Comparison of ENCODE assay signal across 8 mouse cellular contexts in the genomic region with DNA sequence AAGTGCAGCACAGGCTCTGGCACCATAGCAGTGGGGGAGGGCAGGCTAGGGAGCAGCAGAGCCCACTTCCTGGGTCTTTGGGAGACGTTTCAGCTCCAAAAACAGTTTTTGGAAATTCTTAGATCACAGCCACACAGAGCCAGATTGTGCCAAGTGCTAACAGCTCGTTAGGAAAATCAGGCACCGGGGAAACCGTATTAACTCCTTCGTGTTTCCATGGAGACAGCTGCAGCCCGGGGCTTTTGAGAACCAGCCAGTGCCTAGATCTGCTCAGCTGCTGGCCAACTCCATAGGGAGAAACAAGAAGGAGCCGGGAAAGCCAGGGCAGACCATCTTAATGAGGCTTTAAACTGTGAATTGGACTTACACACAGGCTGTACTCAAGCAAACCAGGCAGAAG. TPM values are rescaled to one million over a fixed set of nuclear protein-coding genes. Genes with fewer than 3 reads are reported as not detected.
A peak's percentile ranks its signal among the peaks of the same experiment; 100 is the strongest.
DNase-seq lines count a peak whose midpoint lies in the region; ATAC-seq lines count a peak whose summit lies in the region.

No protein-coding gene starts in this region.

- H3K4me3 ChIP-seq in embryonic facial prominence, embryonic 10.5 days = no peak overlapping the region
- no peak overlapping the region for H3K4me3 ChIP-seq in neural tube, embryonic 15.5 days (replicated peaks)
- H3K4me3 ChIP-seq in intestine, embryonic 15.5 days (replicated peaks) = no peak overlapping the region

- peak overlapping the region; percentile 37 for H3K4me2 ChIP-seq in neural tube, embryonic 15.5 days
- no peak overlapping the region for H3K4me2 ChIP-seq in intestine, embryonic 15.5 days (replicated peaks)

- 9% methylated on average over 7 of the region's 7 CpGs for WGBS in embryonic facial prominence, embryonic 10.5 days
- WGBS in neural tube, embryonic 15.5 days = 7% methylated on average over 7 of the region's 7 CpGs
- WGBS in intestine, embryonic 15.5 days = 26% methylated on average over 7 of the region's 7 CpGs

- H3K9me3 ChIP-seq in embryonic facial prominence, embryonic 10.5 days = no peaks in the 10 kb centered on the region
- H3K9me3 ChIP-seq in neural tube, embryonic 15.5 days (replicated peaks) = no peaks in the 10 kb centered on the region
- no peaks in the 10 kb centered on the region for H3K9me3 ChIP-seq in intestine, embryonic 15.5 days

- peaks cover 25% of the 10 kb centered on the region for H3K4me1 ChIP-seq in embryonic facial prominence, embryonic 10.5 days
- peaks cover 13% of the 10 kb centered on the region for H3K4me1 ChIP-seq in neural tube, embryonic 15.5 days
- H3K4me1 ChIP-seq in intestine, embryonic 15.5 days (replicated peaks) = no peaks in the 10 kb centered on the region; the same call in 1 of the 2 replicates

- no peaks in the 10 kb centered on the region for H3K27me3 ChIP-seq in embryonic facial prominence, embryonic 10.5 days (replicated peaks; ENCODE audit: low read depth, poor library complexity, severe bottlenecking)
- no peaks in the 10 kb centered on the region for H3K27me3 ChIP-seq in neural tube, embryonic 15.5 days (replicated peaks)
- H3K27me3 ChIP-seq in intestine, embryonic 15.5 days (replicated peaks) = no peaks in the 10 kb centered on the region

- H3K9ac ChIP-seq in neural tube, embryonic 15.5 days (replicated peaks) = no peak overlapping the region
- H3K9ac ChIP-seq in intestine, embryonic 15.5 days = no peak overlapping the region

- DNase-seq in cerebellum, postnatal 10 days = peak; percentile 71 to 78
- DNase-seq in embryonic facial prominence, embryonic 10.5 days (ENCODE audit: low spot score) = peak; percentile 39
- DNase-seq in hindlimb bud, embryonic 11.5 days (ENCODE audit: extremely low spot score, low read depth, low spot score) = peak; percentile 24
- peak; percentile 70 to 89 for DNase-seq in left cerebral cortex, adult 9 months (ENCODE audit: low spot score in 2 of 2)
- no peak for DNase-seq in spleen, postnatal 10 days (ENCODE audit: low spot score in 2 of 2)

- no peak for ATAC-seq in cerebellum, adult (ENCODE audit: insufficient number of reproducible peaks, low FRiP score, low TSS enrichment)
- ATAC-seq in neural tube, embryonic 15.5 days (ENCODE audit: low FRiP score) = peak; percentile 88
- no peak for ATAC-seq in intestine, embryonic 15.5 days

- H3K27ac ChIP-seq in embryonic facial prominence, embryonic 10.5 days (replicated peaks) = no peak overlapping the region; the same call in 1 of the 2 replicates
- peak overlapping the region; percentile 75 for H3K27ac ChIP-seq in neural tube, embryonic 15.5 days (replicated peaks)
- H3K27ac ChIP-seq in intestine, embryonic 15.5 days = no peak overlapping the region

- no peaks in the 10 kb centered on the region for H3K36me3 ChIP-seq in embryonic facial prominence, embryonic 10.5 days (replicated peaks)
- H3K36me3 ChIP-seq in neural tube, embryonic 15.5 days = no peaks in the 10 kb centered on the region
- no peaks in the 10 kb centered on the region for H3K36me3 ChIP-seq in intestine, embryonic 15.5 days

RNA-seq across cellular contexts. Expression of a gene that starts 11.9 kb away (rescaled TPM):
- 0.04 and 0.15 TPM in 2 replicates for polyA plus RNA-seq in embryonic facial prominence, embryonic 10.5 days (2016; fragmentation: Nextera tagmentation; extraction: Ambion mirVana)
- polyA plus RNA-seq in neural tube, embryonic 15.5 days (2015; fragmentation: Nextera tagmentation; extraction: Ambion mirVana) = 0.38 and 0.52 TPM in 2 replicates
- 0.04 and 0.05 TPM in 2 replicates for polyA plus RNA-seq in intestine, embryonic 15.5 days (2015; fragmentation: Nextera tagmentation; extraction: Ambion mirVana)

Comparison
In these comparisons a context has a peak if more than half of its experiments do, and no peak if none do; other contexts are left out.
1. DNase-seq: peak in cerebellum, postnatal 10 days (2 of 2), embryonic facial prominence, embryonic 10.5 days (single experiment), hindlimb bud, embryonic 11.5 days (single experiment) and left cerebral cortex, adult 9 months (2 of 2); none in spleen, postnatal 10 days (0 of 2).